Mouse (Mus musculus): ENCODE results near the gene Dock11. TPM values are rescaled to one million over a fixed set of nuclear protein-coding genes. Genes with fewer than 3 reads are reported as not detected.

Dock11 gene
- polyA plus RNA-seq, 1 experiment from 2014 or later: 2.6 TPM

GRCm38 (mm10) chrX:35932952-35933351, 44.3 kb downstream of the Dock11 start:
- Histone ChIP-seq H3K9me3 (replicated peaks; ENCODE audit: control insufficient read depth, low read length) (no peaks in the 10 kb centered on the region), H3K27ac (ENCODE audit: low read length) (no peak overlapping the region), H3K4me3 (ENCODE audit: low read depth, low read length) (no peak overlapping the region), H3K9ac (ENCODE audit: low read depth, low read length) (no peak overlapping the region), H3K27me3 (ENCODE audit: control insufficient read depth, insufficient read depth, low read depth, low read length) (no peaks in the 10 kb centered on the region), H3K4me2 (ENCODE audit: low read depth, low read length) (no peak overlapping the region), H3K4me1 (ENCODE audit: control insufficient read depth, low read depth, low read length) (no peaks in the 10 kb centered on the region), H3K36me3 (ENCODE audit: control insufficient read depth, insufficient read depth) (no peaks in the 10 kb centered on the region)
- no peak for ATAC-seq (ENCODE audit: low read depth)

GRCm38 (mm10) chrX:35938112-35938511, 49.5 kb downstream of the Dock11 start:
- H3K27me3 ChIP-seq (ENCODE audit: control insufficient read depth, insufficient read depth, low read depth, low read length): no peaks in the 10 kb centered on the region
- H3K9ac ChIP-seq (ENCODE audit: low read depth, low read length): no peak overlapping the region
- H3K4me1 ChIP-seq (ENCODE audit: control insufficient read depth, low read depth, low read length): no peaks in the 10 kb centered on the region
- H3K36me3 ChIP-seq (ENCODE audit: control insufficient read depth, insufficient read depth): no peaks in the 10 kb centered on the region
- H3K9me3 ChIP-seq (replicated peaks; ENCODE audit: control insufficient read depth, low read length): no peaks in the 10 kb centered on the region
- H3K27ac ChIP-seq (ENCODE audit: low read length): no peak overlapping the region
- H3K4me3 ChIP-seq (ENCODE audit: low read depth, low read length): no peak overlapping the region
- no peak for ATAC-seq (ENCODE audit: low read depth)
- WGBS (ENCODE audit: insufficient replicate concordance): 42% methylated on average over 5 of the region's 5 CpGs
- H3K4me2 ChIP-seq (ENCODE audit: low read depth, low read length): no peak overlapping the region

GRCm38 (mm10) chrX:35946394-35946793, 57.8 kb downstream of the Dock11 start:
- Histone ChIP-seq H3K4me1 (ENCODE audit: control insufficient read depth, low read depth, low read length) (no peaks in the 10 kb centered on the region), H3K36me3 (ENCODE audit: control insufficient read depth, insufficient read depth) (no peaks in the 10 kb centered on the region), H3K4me3 (ENCODE audit: low read depth, low read length) (no peak overlapping the region), H3K27me3 (ENCODE audit: control insufficient read depth, insufficient read depth, low read depth, low read length) (no peaks in the 10 kb centered on the region), H3K9ac (ENCODE audit: low read depth, low read length) (no peak overlapping the region), H3K9me3 (replicated peaks; ENCODE audit: control insufficient read depth, low read length) (no peaks in the 10 kb centered on the region), H3K27ac (ENCODE audit: low read length) (no peak overlapping the region), H3K4me2 (ENCODE audit: low read depth, low read length) (no peak overlapping the region)
- 41% methylated on average over 1 of the region's 1 CpGs for WGBS (ENCODE audit: insufficient replicate concordance)
- no peak for ATAC-seq (ENCODE audit: low read depth)

- H3K9me3 ChIP-seq (replicated peaks; ENCODE audit: control insufficient read depth, low read length): no peaks in the 10 kb centered on the region
Observed at GRCm38 (mm10) chrX:35950135-35950534, 61.5 kb downstream of the Dock11 start.

GRCm38 (mm10) chrX:35951945-35952344, 63.3 kb downstream of the Dock11 start:
- H3K4me1 ChIP-seq (ENCODE audit: control insufficient read depth, low read depth, low read length): no peaks in the 10 kb centered on the region
- H3K9me3 ChIP-seq (replicated peaks; ENCODE audit: control insufficient read depth, low read length): no peaks in the 10 kb centered on the region
- H3K4me3 ChIP-seq (ENCODE audit: low read depth, low read length): no peak overlapping the region
- no peak overlapping the region for H3K27ac ChIP-seq (ENCODE audit: low read length)
- no peak overlapping the region for H3K4me2 ChIP-seq (ENCODE audit: low read depth, low read length)
- no peak overlapping the region for H3K9ac ChIP-seq (ENCODE audit: low read depth, low read length)
- H3K36me3 ChIP-seq (ENCODE audit: control insufficient read depth, insufficient read depth): no peaks in the 10 kb centered on the region
- no peak for ATAC-seq (ENCODE audit: low read depth)
- 47% methylated on average over 3 of the region's 3 CpGs for WGBS (ENCODE audit: insufficient replicate concordance)
- H3K27me3 ChIP-seq (ENCODE audit: control insufficient read depth, insufficient read depth, low read depth, low read length): no peaks in the 10 kb centered on the region

More at GRCm38 (mm10) chrX:35950135-35950534, 61.5 kb downstream of the Dock11 start:
- no peak for ATAC-seq (ENCODE audit: low read depth)
- Histone ChIP-seq H3K27me3 (ENCODE audit: control insufficient read depth, insufficient read depth, low read depth, low read length) (no peaks in the 10 kb centered on the region), H3K4me3 (ENCODE audit: low read depth, low read length) (no peak overlapping the region), H3K36me3 (ENCODE audit: control insufficient read depth, insufficient read depth) (no peaks in the 10 kb centered on the region), H3K4me2 (ENCODE audit: low read depth, low read length) (no peak overlapping the region), H3K9ac (ENCODE audit: low read depth, low read length) (no peak overlapping the region), H3K4me1 (ENCODE audit: control insufficient read depth, low read depth, low read length) (no peaks in the 10 kb centered on the region), H3K27ac (ENCODE audit: low read length) (no peak overlapping the region)
- WGBS (ENCODE audit: insufficient replicate concordance): 67% methylated on average over 4 of the region's 4 CpGs

- Histone ChIP-seq H3K9ac (ENCODE audit: low read depth, low read length) (no peak overlapping the region), H3K27ac (ENCODE audit: low read length) (no peak overlapping the region), H3K4me2 (ENCODE audit: low read depth, low read length) (no peak overlapping the region), H3K4me3 (ENCODE audit: low read depth, low read length) (no peak overlapping the region), H3K36me3 (ENCODE audit: control insufficient read depth, insufficient read depth) (no peaks in the 10 kb centered on the region), H3K27me3 (ENCODE audit: control insufficient read depth, insufficient read depth, low read depth, low read length) (no peaks in the 10 kb centered on the region), H3K9me3 (replicated peaks; ENCODE audit: control insufficient read depth, low read length) (no peaks in the 10 kb centered on the region), H3K4me1 (ENCODE audit: control insufficient read depth, low read depth, low read length) (no peaks in the 10 kb centered on the region)
- no peak for ATAC-seq (ENCODE audit: low read depth)
- WGBS (ENCODE audit: insufficient replicate concordance): 72% methylated on average over 4 of the region's 4 CpGs
Observed at GRCm38 (mm10) chrX:35952521-35953095, 64.0 kb downstream of the Dock11 start.

- Histone ChIP-seq H3K27ac (ENCODE audit: low read length) (no peak overlapping the region), H3K4me2 (ENCODE audit: low read depth, low read length) (no peak overlapping the region), H3K9me3 (replicated peaks; ENCODE audit: control insufficient read depth, low read length) (no peaks in the 10 kb centered on the region), H3K4me1 (ENCODE audit: control insufficient read depth, low read depth, low read length) (no peaks in the 10 kb centered on the region), H3K27me3 (ENCODE audit: control insufficient read depth, insufficient read depth, low read depth, low read length) (no peaks in the 10 kb centered on the region), H3K36me3 (ENCODE audit: control insufficient read depth, insufficient read depth) (no peaks in the 10 kb centered on the region), H3K9ac (ENCODE audit: low read depth, low read length) (no peak overlapping the region), H3K4me3 (ENCODE audit: low read depth, low read length) (no peak overlapping the region)
- ATAC-seq (ENCODE audit: low read depth): no peak
Observed at GRCm38 (mm10) chrX:35956236-35956635, 67.6 kb downstream of the Dock11 start.

GRCm38 (mm10) chrX:35963087-35963486, 74.5 kb downstream of the Dock11 start:
- Histone ChIP-seq H3K4me3 (ENCODE audit: low read depth, low read length) (no peak overlapping the region), H3K9me3 (replicated peaks; ENCODE audit: control insufficient read depth, low read length) (no peaks in the 10 kb centered on the region), H3K9ac (ENCODE audit: low read depth, low read length) (no peak overlapping the region), H3K36me3 (ENCODE audit: control insufficient read depth, insufficient read depth) (no peaks in the 10 kb centered on the region), H3K27ac (ENCODE audit: low read length) (no peak overlapping the region), H3K4me1 (ENCODE audit: control insufficient read depth, low read depth, low read length) (no peaks in the 10 kb centered on the region), H3K27me3 (ENCODE audit: control insufficient read depth, insufficient read depth, low read depth, low read length) (no peaks in the 10 kb centered on the region), H3K4me2 (ENCODE audit: low read depth, low read length) (no peak overlapping the region)
- no peak for ATAC-seq (ENCODE audit: low read depth)
- WGBS (ENCODE audit: insufficient replicate concordance): 43% methylated on average over 6 of the region's 6 CpGs

GRCm38 (mm10) chrX:35969276-35969675, 80.6 kb downstream of the Dock11 start:
- Histone ChIP-seq H3K36me3 (ENCODE audit: control insufficient read depth, insufficient read depth) (no peaks in the 10 kb centered on the region), H3K4me3 (ENCODE audit: low read depth, low read length) (no peak overlapping the region), H3K9me3 (replicated peaks; ENCODE audit: control insufficient read depth, low read length) (no peaks in the 10 kb centered on the region), H3K27ac (ENCODE audit: low read length) (no peak overlapping the region), H3K4me1 (ENCODE audit: control insufficient read depth, low read depth, low read length) (no peaks in the 10 kb centered on the region), H3K9ac (ENCODE audit: low read depth, low read length) (no peak overlapping the region), H3K27me3 (ENCODE audit: control insufficient read depth, insufficient read depth, low read depth, low read length) (no peaks in the 10 kb centered on the region), H3K4me2 (ENCODE audit: low read depth, low read length) (no peak overlapping the region)
- ATAC-seq (ENCODE audit: low read depth): no peak
- 48% methylated on average over 1 of the region's 1 CpGs for WGBS (ENCODE audit: insufficient replicate concordance)

All from liver, embryonic 16.5 days (tissue).